Mouse (Mus musculus): ENCODE measurements around the gene Atxn1l. TPM values are rescaled to one million over a fixed set of nuclear protein-coding genes. Genes with fewer than 3 reads are reported as not detected.
A peak's percentile ranks its signal among the peaks of the same experiment; 100 is the strongest.

Gene Atxn1l
- total RNA-seq, 2 experiments from 2014 or later = 40.8 to 41.1 TPM

DNA sequence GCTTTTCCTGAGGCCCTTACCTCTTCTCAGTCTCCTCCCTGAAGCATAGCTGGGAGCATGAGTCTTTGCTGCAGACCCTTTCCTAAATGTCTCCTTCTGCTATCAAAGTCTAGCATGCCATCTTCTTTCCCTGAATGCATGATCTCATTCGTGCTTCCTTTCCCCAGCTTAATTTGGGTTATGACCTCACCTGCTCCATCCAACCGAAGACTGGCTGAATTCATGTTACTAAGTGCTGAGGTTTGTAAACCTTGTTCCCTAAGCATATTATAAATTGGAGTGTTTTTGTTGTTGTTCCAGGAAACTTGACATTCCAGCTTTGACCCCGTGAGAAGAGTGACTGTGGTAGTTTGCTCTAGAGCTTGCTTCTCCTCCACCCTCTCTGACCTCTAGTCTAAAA lies 3.5 kb downstream of the Atxn1l start:
- DNase-seq (ENCODE audit: low spot score in 2 of 2) = no peak

DNA sequence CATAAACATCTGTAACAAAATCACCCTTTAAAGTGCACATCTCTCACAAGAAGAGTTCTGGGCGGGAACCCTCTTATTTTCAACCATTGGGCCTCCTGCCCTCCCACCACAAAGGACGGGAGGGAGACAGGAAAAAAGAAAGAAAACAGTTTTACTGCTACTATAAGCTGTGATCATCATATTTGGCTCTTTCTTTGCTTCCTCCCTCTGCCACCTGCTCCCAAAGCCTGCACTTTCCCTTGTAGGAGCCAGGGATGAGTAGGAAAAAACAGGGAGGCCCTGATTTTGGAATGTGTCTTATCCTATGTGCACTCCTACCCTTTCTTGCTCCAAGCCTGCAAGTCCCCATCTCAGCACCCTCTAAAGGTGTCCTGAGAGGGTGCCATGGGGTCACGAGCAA lies 6.5 kb downstream of the Atxn1l start:
- no peak for DNase-seq (ENCODE audit: low spot score in 2 of 2)

DNA sequence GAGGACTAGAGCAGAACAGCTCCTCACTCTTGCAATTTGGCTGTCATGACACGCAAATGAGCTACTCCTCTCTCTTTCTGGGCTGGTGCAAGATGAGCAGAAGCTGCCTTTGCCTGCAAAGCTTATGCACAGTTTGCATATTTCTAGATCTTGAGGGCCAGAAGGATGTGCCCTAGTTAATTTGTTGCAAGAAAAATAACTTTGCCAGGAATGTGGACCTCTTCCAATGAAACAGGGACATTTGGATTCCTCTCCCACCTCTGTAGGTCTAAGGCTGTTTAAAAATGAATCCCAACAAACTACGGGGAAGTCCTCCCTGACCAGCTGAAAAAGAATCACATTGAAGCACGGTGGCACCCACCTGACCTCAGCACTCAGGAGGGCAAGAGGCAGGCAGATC lies 12.4 kb downstream of the Atxn1l start:
- DNase-seq (ENCODE audit: low spot score in 2 of 2) = no peak

GRCm38 (mm10) chr8:109714961-109715360 lies 22.6 kb downstream of the Atxn1l start:
- DNase-seq (ENCODE audit: low spot score in 2 of 2) = no peak

GRCm38 (mm10) chr8:109712521-109712920 lies 25.0 kb downstream of the Atxn1l start:
- DNase-seq (ENCODE audit: low spot score in 2 of 2) = no peak

DNA sequence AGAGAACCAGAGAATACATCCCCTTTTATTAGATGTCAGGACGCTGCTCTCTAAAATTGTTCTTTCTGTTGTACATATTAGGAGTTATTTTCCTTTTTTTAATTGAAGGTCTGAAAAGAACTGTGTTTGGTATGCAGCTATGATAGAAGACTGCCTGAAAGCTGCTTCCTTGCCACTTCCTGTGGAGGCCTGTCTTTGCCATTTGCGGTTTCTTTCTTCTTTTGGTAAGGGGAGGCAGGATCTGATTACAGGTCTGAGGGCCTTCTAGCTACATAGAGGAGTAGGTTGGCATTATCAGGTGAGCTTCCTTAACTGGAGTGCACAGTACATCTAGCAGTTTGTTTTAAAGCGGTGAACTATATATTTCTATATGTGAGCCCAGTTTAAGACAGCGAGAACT lies 29.6 kb downstream of the Atxn1l start:
- DNase-seq (ENCODE audit: low spot score in 2 of 2) = no peak

DNA sequence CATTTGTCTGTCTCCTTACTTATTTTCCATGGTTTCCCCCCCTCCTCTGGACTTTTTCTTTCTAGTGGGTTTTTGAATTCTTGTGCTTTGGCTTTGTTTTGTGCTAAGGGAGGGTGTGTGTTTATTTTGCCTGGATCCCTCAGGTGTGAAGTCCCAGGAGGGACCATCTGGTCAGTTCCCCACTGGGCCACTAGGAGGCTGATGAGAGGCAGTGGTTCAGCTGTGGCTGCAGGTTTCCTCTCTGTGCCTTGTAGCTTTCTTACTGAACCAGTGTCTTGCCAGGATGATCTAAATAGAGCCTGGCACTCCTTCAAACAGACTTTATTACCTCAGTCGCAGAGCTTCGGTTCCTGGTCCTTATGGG lies 30.7 kb downstream of the Atxn1l start:
- peak; percentile 72 to 79 for DNase-seq (ENCODE audit: low spot score in 2 of 2)

DNA sequence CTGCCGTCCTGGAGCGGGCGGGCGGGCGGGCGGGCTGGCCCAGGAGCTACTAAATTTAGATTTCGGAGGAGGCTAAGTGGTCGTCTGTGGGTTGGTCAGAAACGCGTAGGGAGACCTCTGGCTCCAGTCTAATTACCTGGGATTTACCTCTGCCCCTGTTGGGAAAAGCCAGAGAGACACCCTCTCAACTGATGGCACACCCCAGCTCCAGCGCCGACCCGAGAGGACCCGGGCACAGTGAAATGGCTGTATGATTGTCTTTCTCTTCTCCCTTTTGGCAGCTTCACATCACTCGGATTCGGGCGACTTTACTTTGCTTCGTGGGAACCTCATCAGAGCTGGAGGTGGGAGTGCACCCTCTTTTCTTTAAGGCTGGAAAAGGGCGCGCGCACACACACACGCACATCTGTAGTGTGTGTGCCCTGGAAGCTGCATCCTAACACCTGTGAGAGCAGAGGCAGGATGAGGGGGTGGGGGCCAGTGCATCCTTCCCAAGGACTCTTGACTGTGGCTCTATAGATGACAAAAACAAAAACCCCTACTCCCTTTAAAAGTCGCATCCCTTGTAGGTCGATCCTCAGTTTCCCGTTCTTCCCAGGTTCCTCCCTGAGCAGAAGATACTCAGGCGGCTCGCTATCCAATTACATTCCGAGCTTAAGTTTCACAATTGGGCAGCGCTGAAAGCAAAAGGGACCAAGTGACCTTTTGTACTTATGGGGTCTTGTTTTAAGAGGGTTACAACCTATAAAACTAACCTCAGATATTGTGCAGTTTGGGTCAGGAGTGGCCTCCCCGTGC lies 31.3 kb downstream of the Atxn1l start:
- DNase-seq (ENCODE audit: low spot score in 2 of 2) = peak; percentile 25 to 41

GRCm38 (mm10) chr8:109705320-109706075 lies 32.0 kb downstream of the Atxn1l start, which contains the start of gene Zfp821:
TSS of gene Zfp821 (plus strand) at chr8:109705546.
- peak; percentile 93 to 96 for DNase-seq (ENCODE audit: low spot score in 2 of 2)

- no peak for DNase-seq (ENCODE audit: low spot score in 2 of 2)
These were observed 32.8 kb downstream of the Atxn1l start for GRCm38 (mm10) chr8:109704565-109705319.

GRCm38 (mm10) chr8:109698477-109698876 lies 39.1 kb downstream of the Atxn1l start:
- DNase-seq (ENCODE audit: low spot score in 2 of 2) = no peak

DNA sequence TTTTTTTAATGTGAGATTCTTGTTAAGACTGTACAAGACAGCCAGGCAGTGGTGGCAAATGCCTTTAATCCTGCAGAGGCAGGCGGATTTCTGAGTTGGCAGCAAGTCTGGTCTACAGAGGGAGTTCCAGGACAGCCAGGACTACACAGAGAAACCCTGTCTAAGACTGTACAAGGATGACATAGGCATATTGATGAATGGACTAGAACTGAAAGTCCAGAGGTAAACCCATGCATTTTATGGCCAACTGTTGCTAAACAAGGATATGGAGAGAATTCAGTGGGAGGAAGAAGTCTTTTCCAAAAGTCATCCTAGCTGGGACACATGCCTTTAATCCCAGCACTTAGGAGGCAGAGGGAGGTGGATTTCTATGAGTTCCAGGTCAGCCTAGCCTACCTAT lies 39.8 kb downstream of the Atxn1l start:
- no peak for DNase-seq (ENCODE audit: low spot score in 2 of 2)

DNA sequence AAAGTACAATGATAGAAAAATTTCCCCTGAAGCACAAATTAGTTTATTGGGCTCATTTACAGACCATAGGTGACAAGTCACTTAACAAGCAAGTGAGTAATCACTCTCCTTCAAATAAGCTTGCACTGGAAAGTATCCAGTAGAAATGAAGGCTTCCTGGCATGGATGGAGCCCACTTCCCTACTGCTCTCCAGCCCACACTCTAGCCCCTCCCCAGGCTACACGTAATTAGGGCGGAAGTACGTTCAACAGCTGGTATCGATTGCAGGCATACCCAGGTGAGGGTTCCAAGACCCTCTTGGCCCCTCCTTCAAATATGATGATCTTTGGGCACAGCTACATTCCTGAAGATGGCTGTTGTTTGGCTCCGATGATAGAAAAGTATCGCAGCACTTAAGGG lies 43.4 kb downstream of the Atxn1l start:
- DNase-seq (ENCODE audit: low spot score in 2 of 2) = no peak

DNA sequence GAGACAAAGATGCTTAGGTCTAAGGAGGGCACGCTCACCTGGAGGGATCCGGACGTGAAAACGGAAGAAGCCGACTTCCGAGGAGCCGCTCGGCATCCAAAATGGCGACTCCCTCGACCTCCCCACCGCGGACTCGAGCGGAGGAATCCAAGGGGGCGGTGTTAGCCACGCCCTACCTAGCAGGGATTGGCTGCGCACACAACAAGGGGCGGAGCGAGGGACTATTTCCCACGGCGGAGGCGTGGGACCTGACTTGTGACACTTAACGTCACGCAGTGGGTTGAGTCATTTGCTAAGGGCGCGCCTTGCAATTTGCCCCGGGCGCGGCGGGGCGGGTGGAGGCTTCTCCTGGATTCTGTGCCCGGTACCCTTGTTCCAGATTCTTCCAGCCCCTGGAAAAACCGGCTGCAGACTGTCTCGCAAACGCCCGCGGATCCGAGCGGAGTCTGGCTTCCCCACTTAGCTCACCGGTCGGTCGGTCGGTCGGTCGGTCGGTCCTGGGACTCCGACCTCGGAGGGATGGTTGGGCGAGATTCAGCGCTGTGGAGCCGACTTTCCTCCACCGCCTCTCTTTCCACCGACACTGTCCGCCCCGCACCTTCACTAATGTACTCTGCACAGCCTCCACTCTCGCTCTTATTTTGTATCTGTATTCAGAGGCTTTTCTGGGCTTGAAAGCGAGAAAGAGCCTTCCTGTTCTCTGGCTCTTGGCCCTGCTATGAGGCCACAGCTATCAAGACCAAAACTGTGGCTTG lies 44.2 kb downstream of the Atxn1l start, which contains the start of gene Ist1:
Ist1 (minus strand) TSS at position 115 of the 755 bp plus-strand sequence.
- DNase-seq (ENCODE audit: low spot score in 2 of 2) = peak; percentile 98

DNA sequence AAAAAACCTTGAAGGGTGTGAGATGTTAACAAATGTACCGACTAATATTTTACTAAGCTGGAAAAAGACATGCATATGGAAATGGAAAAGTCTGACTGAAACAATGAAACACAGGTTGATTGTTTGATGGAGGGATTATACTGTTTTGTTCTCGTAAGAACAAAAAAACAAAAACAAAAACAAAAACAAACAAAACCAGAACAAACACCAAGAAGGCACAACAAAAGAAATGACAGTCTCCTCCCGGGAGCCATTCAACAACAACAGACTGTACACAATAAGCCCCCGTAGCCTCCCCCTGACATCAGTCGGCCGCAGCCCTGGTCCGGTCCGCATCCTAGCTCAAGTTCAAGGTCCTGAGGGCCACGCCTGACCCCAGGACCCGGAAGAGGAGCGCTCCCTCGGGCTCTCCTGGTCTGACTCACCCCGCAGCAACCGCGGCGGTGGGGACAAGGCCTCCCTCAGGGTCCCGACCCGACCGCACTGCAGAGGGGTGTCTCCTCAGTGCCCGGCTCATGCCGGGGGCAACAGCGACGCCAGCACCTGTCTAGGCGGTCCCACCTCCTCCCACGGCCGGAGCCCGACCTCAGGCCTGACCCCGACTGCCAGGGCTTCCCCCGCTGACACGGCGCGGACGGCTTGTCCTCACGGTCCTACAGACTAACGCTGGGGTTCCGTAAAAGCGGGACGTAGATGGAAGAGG lies 44.9 kb downstream of the Atxn1l start:
- DNase-seq (ENCODE audit: low spot score in 2 of 2) = no peak

DNA sequence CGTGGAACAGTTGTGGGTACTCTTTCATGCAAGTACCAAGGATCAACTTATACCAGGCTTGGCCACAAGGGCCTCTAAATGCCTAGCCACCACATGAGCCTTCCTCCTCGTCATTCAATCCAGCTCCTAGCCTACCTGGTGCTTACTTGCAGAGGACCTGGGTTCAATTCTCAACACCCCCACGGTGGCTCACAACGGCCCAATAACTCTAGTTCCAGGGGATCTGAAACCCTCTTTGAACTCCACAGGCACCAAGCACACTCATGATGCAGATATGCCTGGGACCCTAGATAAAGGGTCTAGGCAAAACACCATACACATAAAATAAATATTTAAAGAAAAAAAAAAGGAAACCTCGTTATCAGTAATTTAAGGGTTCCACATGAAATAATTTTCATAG lies 45.8 kb downstream of the Atxn1l start:
- DNase-seq (ENCODE audit: low spot score in 2 of 2) = no peak

GRCm38 (mm10) chr8:109687248-109687647 lies 50.3 kb downstream of the Atxn1l start:
- no peak for DNase-seq (ENCODE audit: low spot score in 2 of 2)

GRCm38 (mm10) chr8:109682120-109682519 lies 55.4 kb downstream of the Atxn1l start:
- DNase-seq (ENCODE audit: low spot score in 2 of 2) = no peak

GRCm38 (mm10) chr8:109681535-109681934 lies 56.0 kb downstream of the Atxn1l start:
- DNase-seq (ENCODE audit: low spot score in 2 of 2) = no peak
